Mouse (Mus musculus): Measurements from ENCODE around the gene Krt10. TPM values are rescaled to one million over a fixed set of nuclear protein-coding genes. Genes with fewer than 3 reads are reported as not detected.

The Krt10 gene
- total and polyA plus RNA-seq, 2 experiments from 2014 or later, result 0.84 to 22.6 TPM

DNA sequence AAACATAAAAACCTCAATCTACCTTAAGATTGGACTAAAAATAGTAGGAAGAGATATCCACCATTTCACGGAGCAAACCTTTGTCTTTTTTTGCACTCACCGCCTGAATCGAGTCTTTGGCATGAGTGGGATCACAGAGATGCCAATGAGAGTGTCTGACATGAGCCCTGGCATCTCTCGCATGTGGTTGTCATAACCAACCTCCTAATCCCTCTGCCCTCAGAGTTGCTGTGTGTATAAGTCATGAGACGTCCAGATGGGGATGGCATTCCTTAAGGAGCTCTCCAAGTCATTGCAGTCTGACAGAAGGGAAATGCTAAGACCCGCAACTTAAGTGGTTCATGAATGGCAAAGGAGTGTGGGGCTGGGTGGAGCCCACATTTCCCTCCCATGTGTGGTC lies 2.2 kb upstream of the Krt10 start:
- DNase-seq (ENCODE audit: low spot score) (no peak), ATAC-seq (ENCODE audit: insufficient read depth, low read depth) (no peak)
- Histone ChIP-seq H3K9me3 (replicated peaks; ENCODE audit: control insufficient read depth, low read length) (no peaks in the 10 kb centered on the region), H3K9ac (replicated peaks; ENCODE audit: low read depth, low read length) (no peak overlapping the region), H3K36me3 (replicated peaks; ENCODE audit: control insufficient read depth, insufficient read depth, low read length) (no peaks in the 10 kb centered on the region), H3K27ac (ENCODE audit: low read depth) (no peak overlapping the region), H3K4me1 (ENCODE audit: control insufficient read depth, insufficient read depth) (no peaks in the 10 kb centered on the region), H3K4me3 (ENCODE audit: low read depth, low read length) (no peak overlapping the region), H3K4me2 (ENCODE audit: low read depth, low read length) (no peak overlapping the region), H3K27me3 (ENCODE audit: control insufficient read depth, insufficient read depth, low read length) (no peaks in the 10 kb centered on the region)
- TF ChIP-seq CTCF (IDR thresholded peaks at IDR 0.05; ENCODE audit: low read depth) (no peak), EP300 (IDR thresholded peaks at IDR 0.05; ENCODE audit: low read depth) (no peak)
- WGBS, result 70% methylated on average over 6 of the region's 6 CpGs

DNA sequence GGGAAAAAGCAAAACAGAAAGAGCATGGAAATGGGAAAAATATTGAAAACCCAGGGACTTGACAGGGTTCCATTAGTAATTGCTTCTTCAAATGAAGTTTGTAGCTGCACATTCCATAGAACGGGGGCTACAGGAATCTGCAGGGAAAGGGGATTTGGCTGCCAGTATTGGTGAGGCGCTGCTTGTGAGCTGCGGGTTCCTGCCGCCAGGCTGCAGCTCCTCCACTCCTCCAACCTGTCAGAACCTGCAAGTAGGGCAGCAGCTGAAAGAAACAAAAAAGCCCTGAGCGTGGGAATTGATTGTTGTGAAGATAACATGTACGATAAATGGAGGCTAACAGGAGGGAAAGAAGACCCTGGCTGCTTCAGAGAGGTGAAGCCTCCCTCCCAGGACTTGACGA lies 1.7 kb upstream of the Krt10 start:
- H3K4me1 ChIP-seq (ENCODE audit: control insufficient read depth, insufficient read depth), result no peaks in the 10 kb centered on the region
- no peak for DNase-seq (ENCODE audit: low spot score)

DNA sequence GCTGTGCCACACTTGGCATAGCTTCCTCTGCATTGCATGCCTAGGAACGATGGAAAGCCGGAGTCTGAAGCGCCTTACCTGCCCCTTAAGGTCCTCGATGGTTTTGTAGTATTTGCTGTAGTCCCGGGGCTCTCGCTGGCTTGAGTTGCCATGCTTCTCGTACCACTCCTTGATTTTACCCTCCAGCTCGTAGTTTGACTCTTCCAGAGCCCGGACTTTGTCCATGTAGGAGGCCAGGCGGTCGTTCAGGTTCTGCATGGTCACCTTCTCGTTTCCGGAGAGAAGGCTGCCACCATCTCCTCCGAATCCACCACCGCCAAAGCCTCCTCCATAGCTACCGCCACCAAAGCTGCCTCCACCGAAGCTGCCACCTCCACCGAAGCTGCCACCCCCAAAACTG lies 503 bp downstream of the Krt10 start:
- no peaks in the 10 kb centered on the region for H3K9me3 ChIP-seq (replicated peaks; ENCODE audit: control insufficient read depth, low read length)
- 87% methylated on average over 18 of the region's 18 CpGs for WGBS
- TF ChIP-seq CTCF (IDR thresholded peaks at IDR 0.05; ENCODE audit: low read depth), result no peak
- no peak for TF ChIP-seq EP300 (IDR thresholded peaks at IDR 0.05; ENCODE audit: low read depth)
- no peaks in the 10 kb centered on the region for H3K4me1 ChIP-seq (ENCODE audit: control insufficient read depth, insufficient read depth)
- H3K27me3 ChIP-seq (ENCODE audit: control insufficient read depth, insufficient read depth, low read length), result 0 out of 2 replicates have a peak, but pooled peaks cover 4% of the 10 kb centered on the region
- DNase-seq (ENCODE audit: low spot score) (no peak), ATAC-seq (ENCODE audit: insufficient read depth, low read depth) (no peak)
- no peak overlapping the region for H3K4me3 ChIP-seq (ENCODE audit: low read depth, low read length)
- no peak overlapping the region for H3K27ac ChIP-seq (ENCODE audit: low read depth)
- H3K9ac ChIP-seq (replicated peaks; ENCODE audit: low read depth, low read length), result no peak overlapping the region
- no peaks in the 10 kb centered on the region for H3K36me3 ChIP-seq (replicated peaks; ENCODE audit: control insufficient read depth, insufficient read depth, low read length)
- H3K4me2 ChIP-seq (ENCODE audit: low read depth, low read length), result no peak overlapping the region

More for the DNA sequence above, 1.7 kb upstream of the Krt10 start:
- no peak for ATAC-seq (ENCODE audit: insufficient read depth, low read depth)
- Histone ChIP-seq H3K27ac (ENCODE audit: low read depth) (no peak overlapping the region), H3K9ac (replicated peaks; ENCODE audit: low read depth, low read length) (no peak overlapping the region), H3K4me2 (ENCODE audit: low read depth, low read length) (no peak overlapping the region), H3K4me3 (ENCODE audit: low read depth, low read length) (no peak overlapping the region), H3K36me3 (replicated peaks; ENCODE audit: control insufficient read depth, insufficient read depth, low read length) (no peaks in the 10 kb centered on the region), H3K9me3 (replicated peaks; ENCODE audit: control insufficient read depth, low read length) (no peaks in the 10 kb centered on the region), H3K27me3 (ENCODE audit: control insufficient read depth, insufficient read depth, low read length) (no peaks in the 10 kb centered on the region)
- WGBS, result 65% methylated on average over 7 of the region's 7 CpGs
- no peak for TF ChIP-seq CTCF (IDR thresholded peaks at IDR 0.05; ENCODE audit: low read depth)

DNA sequence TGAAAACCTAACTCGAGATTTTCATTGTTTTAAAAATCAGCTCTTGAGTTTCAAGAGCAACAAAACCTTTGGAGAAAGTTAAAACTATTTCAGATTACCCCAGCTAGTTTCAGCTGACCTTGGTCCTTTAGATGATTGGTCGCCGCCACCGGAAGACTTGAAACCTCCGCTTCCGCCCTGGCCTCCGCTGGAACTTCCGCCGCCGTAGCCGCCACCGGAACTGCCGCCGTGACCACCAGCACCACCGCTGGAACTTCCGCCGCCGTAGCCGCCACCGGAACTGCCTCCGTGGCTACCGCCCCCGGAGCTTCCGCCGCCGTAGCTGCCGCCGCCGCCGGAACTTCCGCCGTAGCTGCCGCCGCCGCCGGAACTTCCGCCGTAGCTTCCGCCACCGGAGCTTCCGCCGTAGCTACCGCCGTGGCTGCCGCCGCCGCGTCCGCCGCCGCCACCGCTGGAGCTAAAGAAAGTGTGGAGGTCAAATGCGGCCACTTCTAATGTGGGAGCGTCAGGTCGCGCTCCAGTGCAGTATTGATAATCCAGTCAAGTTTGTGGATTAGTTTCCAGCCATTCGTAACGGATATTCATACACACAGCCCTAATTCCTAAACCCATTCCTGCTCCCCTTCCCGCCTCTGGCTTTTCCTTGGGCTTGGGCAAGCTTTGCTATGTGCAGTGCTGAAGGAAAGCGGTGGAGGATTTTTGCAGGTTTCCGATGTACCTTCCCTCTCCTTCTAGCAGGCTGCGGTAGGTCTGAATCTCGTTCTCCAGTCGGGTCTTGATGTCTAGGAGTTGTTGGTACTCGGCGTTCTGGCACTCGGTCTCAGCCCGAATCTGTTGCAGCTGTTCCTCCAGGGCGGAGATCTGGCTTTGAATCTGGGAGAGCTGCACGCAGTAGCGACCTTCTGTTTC lies 3.1 kb downstream of the Krt10 start:
- peak; percentile 97 for ATAC-seq (ENCODE audit: insufficient read depth, low read depth)
- TF ChIP-seq CTCF (IDR thresholded peaks at IDR 0.05; ENCODE audit: low read depth) (no peak), EP300 (IDR thresholded peaks at IDR 0.05; ENCODE audit: low read depth) (peak; percentile 52; the same call in 1 of the 2 replicates)
- peak; percentile 83 for DNase-seq (ENCODE audit: low spot score)
- Histone ChIP-seq H3K9ac (replicated peaks; ENCODE audit: low read depth, low read length) (peak overlapping the region; percentile 57), H3K4me2 (ENCODE audit: low read depth, low read length) (peak overlapping the region; percentile 75), H3K9me3 (replicated peaks; ENCODE audit: control insufficient read depth, low read length) (no peaks in the 10 kb centered on the region), H3K36me3 (replicated peaks; ENCODE audit: control insufficient read depth, insufficient read depth, low read length) (no peaks in the 10 kb centered on the region), H3K27ac (ENCODE audit: low read depth) (peak overlapping the region; percentile 91), H3K4me3 (ENCODE audit: low read depth, low read length) (peak overlapping the region; percentile 53), H3K27me3 (ENCODE audit: control insufficient read depth, insufficient read depth, low read length) (peaks cover 15% of the 10 kb centered on the region), H3K4me1 (ENCODE audit: control insufficient read depth, insufficient read depth) (no peaks in the 10 kb centered on the region)
- WGBS, result 1% methylated on average over 71 of the region's 71 CpGs

DNA sequence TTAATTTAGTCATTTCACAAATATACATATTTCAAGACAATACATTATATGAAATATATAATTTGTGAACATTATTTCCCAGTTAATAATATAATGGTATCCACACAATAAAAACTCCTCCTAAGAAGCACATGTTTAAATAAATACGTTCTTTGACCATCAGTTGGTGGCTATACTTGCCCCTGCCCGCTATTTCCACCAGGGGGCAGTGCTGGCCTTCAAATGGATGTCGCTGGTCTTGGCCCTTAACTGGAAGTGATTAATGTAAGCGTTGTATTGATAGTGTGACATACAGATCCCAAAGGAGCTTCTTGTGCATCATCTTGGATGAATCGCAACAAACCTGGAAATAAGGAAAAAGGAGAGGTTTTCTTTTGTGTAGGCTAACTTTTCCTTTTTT lies 9.6 kb downstream of the Krt10 start:
- Histone ChIP-seq H3K9me3 (replicated peaks; ENCODE audit: control insufficient read depth, low read length) (no peaks in the 10 kb centered on the region), H3K4me3 (ENCODE audit: low read depth, low read length) (no peak overlapping the region), H3K27ac (ENCODE audit: low read depth) (no peak overlapping the region), H3K36me3 (replicated peaks; ENCODE audit: control insufficient read depth, insufficient read depth, low read length) (no peaks in the 10 kb centered on the region), H3K4me1 (ENCODE audit: control insufficient read depth, insufficient read depth) (no peaks in the 10 kb centered on the region), H3K27me3 (ENCODE audit: control insufficient read depth, insufficient read depth, low read length) (peaks cover 21% of the 10 kb centered on the region), H3K4me2 (ENCODE audit: low read depth, low read length) (no peak overlapping the region), H3K9ac (replicated peaks; ENCODE audit: low read depth, low read length) (no peak overlapping the region)
- no peak for ATAC-seq (ENCODE audit: insufficient read depth, low read depth)
- TF ChIP-seq CTCF (IDR thresholded peaks at IDR 0.05; ENCODE audit: low read depth) (peak; percentile 78), EP300 (IDR thresholded peaks at IDR 0.05; ENCODE audit: low read depth) (no peak)
- WGBS, result 19% methylated on average over 5 of the region's 5 CpGs
- no peak for DNase-seq (ENCODE audit: low spot score)
